Mouse (Mus musculus): ENCODE measurements at regions not wholly inside any gene's neighbourhood (a gene's known extent, or its start where the extent isn't known, plus 50 kb on each side); places are given as distances from the start of the nearest gene placed in this dataset.

- ATAC-seq (ENCODE audit: insufficient read depth, low FRiP score) = no peak
- peak overlapping the region; percentile 34; the same call in 1 of the 2 replicates for H3K4me2 ChIP-seq (ENCODE audit: low read depth, low read length)
These were observed 113.9 kb upstream of the Bmp2 start for GRCm38 (mm10) chr2:133438018-133438417.

GRCm38 (mm10) chr2:133443024-133443423, 108.9 kb upstream of the Bmp2 start:
- Histone ChIP-seq H3K4me1 (ENCODE audit: control insufficient read depth, insufficient read depth, low read length) (no peaks in the 10 kb centered on the region), H3K4me2 (ENCODE audit: low read depth, low read length) (no peak overlapping the region), H3K27me3 (ENCODE audit: control insufficient read depth, insufficient read depth, low read length) (no peaks in the 10 kb centered on the region), H3K27ac (ENCODE audit: low read length) (no peak overlapping the region), H3K36me3 (ENCODE audit: control insufficient read depth, insufficient read depth, low read length) (no peaks in the 10 kb centered on the region), H3K4me3 (replicated peaks; ENCODE audit: low read length) (no peak overlapping the region), H3K9ac (ENCODE audit: low read length) (no peak overlapping the region), H3K9me3 (replicated peaks; ENCODE audit: control insufficient read depth, low read length) (no peaks in the 10 kb centered on the region)
- no peak for ATAC-seq (ENCODE audit: insufficient read depth, low FRiP score)
- 86% methylated on average over 4 of the region's 4 CpGs for WGBS

More at GRCm38 (mm10) chr2:133438018-133438417, 113.9 kb upstream of the Bmp2 start:
- no peak overlapping the region for H3K9ac ChIP-seq (ENCODE audit: low read length)
- WGBS = 58% methylated on average over 4 of the region's 4 CpGs
- no peaks in the 10 kb centered on the region for H3K36me3 ChIP-seq (ENCODE audit: control insufficient read depth, insufficient read depth, low read length)
- H3K4me3 ChIP-seq (replicated peaks; ENCODE audit: low read length) = no peak overlapping the region
- no peaks in the 10 kb centered on the region for H3K9me3 ChIP-seq (replicated peaks; ENCODE audit: control insufficient read depth, low read length)
- no peaks in the 10 kb centered on the region for H3K27me3 ChIP-seq (ENCODE audit: control insufficient read depth, insufficient read depth, low read length)
- no peak overlapping the region for H3K27ac ChIP-seq (ENCODE audit: low read length)
- H3K4me1 ChIP-seq (ENCODE audit: control insufficient read depth, insufficient read depth, low read length) = no peaks in the 10 kb centered on the region

- Histone ChIP-seq H3K36me3 (ENCODE audit: control insufficient read depth, insufficient read depth, low read length) (no peaks in the 10 kb centered on the region), H3K4me3 (replicated peaks; ENCODE audit: low read length) (no peak overlapping the region), H3K9me3 (replicated peaks; ENCODE audit: control insufficient read depth, low read length) (no peaks in the 10 kb centered on the region), H3K27ac (ENCODE audit: low read length) (no peak overlapping the region), H3K4me1 (ENCODE audit: control insufficient read depth, insufficient read depth, low read length) (no peaks in the 10 kb centered on the region), H3K9ac (ENCODE audit: low read length) (no peak overlapping the region), H3K4me2 (ENCODE audit: low read depth, low read length) (no peak overlapping the region), H3K27me3 (ENCODE audit: control insufficient read depth, insufficient read depth, low read length) (no peaks in the 10 kb centered on the region)
- ATAC-seq (ENCODE audit: insufficient read depth, low FRiP score) = no peak
- WGBS = 73% methylated on average over 2 of the region's 2 CpGs
These were observed 108.5 kb upstream of the Bmp2 start for GRCm38 (mm10) chr2:133443490-133443889.

- WGBS = 57% methylated on average over 6 of the region's 6 CpGs
- no peak overlapping the region for H3K4me3 ChIP-seq (replicated peaks; ENCODE audit: low read length)
- H3K9ac ChIP-seq (ENCODE audit: low read length) = no peak overlapping the region
- ATAC-seq (ENCODE audit: insufficient read depth, low FRiP score) = no peak
- no peak overlapping the region for H3K27ac ChIP-seq (ENCODE audit: low read length)
- H3K27me3 ChIP-seq (ENCODE audit: control insufficient read depth, insufficient read depth, low read length) = no peaks in the 10 kb centered on the region
- no peaks in the 10 kb centered on the region for H3K4me1 ChIP-seq (ENCODE audit: control insufficient read depth, insufficient read depth, low read length)
- no peaks in the 10 kb centered on the region for H3K36me3 ChIP-seq (ENCODE audit: control insufficient read depth, insufficient read depth, low read length)
- H3K4me2 ChIP-seq (ENCODE audit: low read depth, low read length) = no peak overlapping the region
- H3K9me3 ChIP-seq (replicated peaks; ENCODE audit: control insufficient read depth, low read length) = no peaks in the 10 kb centered on the region
These were observed 99.0 kb upstream of the Bmp2 start for GRCm38 (mm10) chr2:133452947-133453346.

GRCm38 (mm10) chr2:133455484-133456170, 96.3 kb upstream of the Bmp2 start:
- peak; percentile 94 for ATAC-seq (ENCODE audit: insufficient read depth, low FRiP score)

GRCm38 (mm10) chr2:133456785-133457184, 95.2 kb upstream of the Bmp2 start:
- no peaks in the 10 kb centered on the region for H3K36me3 ChIP-seq (ENCODE audit: control insufficient read depth, insufficient read depth, low read length)
- no peaks in the 10 kb centered on the region for H3K9me3 ChIP-seq (replicated peaks; ENCODE audit: control insufficient read depth, low read length)
- H3K4me2 ChIP-seq (ENCODE audit: low read depth, low read length) = no peak overlapping the region
- no peaks in the 10 kb centered on the region for H3K27me3 ChIP-seq (ENCODE audit: control insufficient read depth, insufficient read depth, low read length)
- 69% methylated on average over 2 of the region's 2 CpGs for WGBS
- H3K4me3 ChIP-seq (replicated peaks; ENCODE audit: low read length) = no peak overlapping the region
- no peak overlapping the region for H3K9ac ChIP-seq (ENCODE audit: low read length)
- ATAC-seq (ENCODE audit: insufficient read depth, low FRiP score) = no peak
- H3K4me1 ChIP-seq (ENCODE audit: control insufficient read depth, insufficient read depth, low read length) = no peaks in the 10 kb centered on the region
- H3K27ac ChIP-seq (ENCODE audit: low read length) = peak overlapping the region; percentile 27; the same call in 1 of the 2 replicates

More at GRCm38 (mm10) chr2:133455484-133456170, 96.3 kb upstream of the Bmp2 start:
- H3K4me1 ChIP-seq (ENCODE audit: control insufficient read depth, insufficient read depth, low read length) = no peaks in the 10 kb centered on the region
- H3K4me3 ChIP-seq (replicated peaks; ENCODE audit: low read length) = no peak overlapping the region
- H3K4me2 ChIP-seq (ENCODE audit: low read depth, low read length) = no peak overlapping the region
- no peaks in the 10 kb centered on the region for H3K9me3 ChIP-seq (replicated peaks; ENCODE audit: control insufficient read depth, low read length)
- H3K9ac ChIP-seq (ENCODE audit: low read length) = no peak overlapping the region
- H3K36me3 ChIP-seq (ENCODE audit: control insufficient read depth, insufficient read depth, low read length) = no peaks in the 10 kb centered on the region
- 52% methylated on average over 7 of the region's 7 CpGs for WGBS
- H3K27me3 ChIP-seq (ENCODE audit: control insufficient read depth, insufficient read depth, low read length) = no peaks in the 10 kb centered on the region
- peak overlapping the region; percentile 77 for H3K27ac ChIP-seq (ENCODE audit: low read length)

GRCm38 (mm10) chr2:133458735-133459134, 93.2 kb upstream of the Bmp2 start:
- Histone ChIP-seq H3K4me3 (replicated peaks; ENCODE audit: low read length) (no peak overlapping the region), H3K4me2 (ENCODE audit: low read depth, low read length) (no peak overlapping the region), H3K9me3 (replicated peaks; ENCODE audit: control insufficient read depth, low read length) (no peaks in the 10 kb centered on the region), H3K27ac (ENCODE audit: low read length) (no peak overlapping the region), H3K36me3 (ENCODE audit: control insufficient read depth, insufficient read depth, low read length) (no peaks in the 10 kb centered on the region), H3K27me3 (ENCODE audit: control insufficient read depth, insufficient read depth, low read length) (no peaks in the 10 kb centered on the region), H3K4me1 (ENCODE audit: control insufficient read depth, insufficient read depth, low read length) (no peaks in the 10 kb centered on the region), H3K9ac (ENCODE audit: low read length) (no peak overlapping the region)
- WGBS = 44% methylated on average over 2 of the region's 2 CpGs
- ATAC-seq (ENCODE audit: insufficient read depth, low FRiP score) = no peak

GRCm38 (mm10) chr2:133460814-133461213, 91.1 kb upstream of the Bmp2 start:
- H3K9ac ChIP-seq (ENCODE audit: low read length) = no peak overlapping the region
- no peak overlapping the region for H3K4me2 ChIP-seq (ENCODE audit: low read depth, low read length)
- ATAC-seq (ENCODE audit: insufficient read depth, low FRiP score) = no peak
- no peaks in the 10 kb centered on the region for H3K36me3 ChIP-seq (ENCODE audit: control insufficient read depth, insufficient read depth, low read length)
- 51% methylated on average over 7 of the region's 7 CpGs for WGBS
- no peaks in the 10 kb centered on the region for H3K27me3 ChIP-seq (ENCODE audit: control insufficient read depth, insufficient read depth, low read length)
- H3K27ac ChIP-seq (ENCODE audit: low read length) = no peak overlapping the region
- H3K4me1 ChIP-seq (ENCODE audit: control insufficient read depth, insufficient read depth, low read length) = no peaks in the 10 kb centered on the region
- no peak overlapping the region for H3K4me3 ChIP-seq (replicated peaks; ENCODE audit: low read length)
- H3K9me3 ChIP-seq (replicated peaks; ENCODE audit: control insufficient read depth, low read length) = no peaks in the 10 kb centered on the region

- Histone ChIP-seq H3K36me3 (ENCODE audit: control insufficient read depth, insufficient read depth, low read length) (no peaks in the 10 kb centered on the region), H3K4me1 (ENCODE audit: control insufficient read depth, insufficient read depth, low read length) (no peaks in the 10 kb centered on the region), H3K27me3 (ENCODE audit: control insufficient read depth, insufficient read depth, low read length) (no peaks in the 10 kb centered on the region), H3K27ac (ENCODE audit: low read length) (no peak overlapping the region), H3K9me3 (replicated peaks; ENCODE audit: control insufficient read depth, low read length) (no peaks in the 10 kb centered on the region), H3K4me2 (ENCODE audit: low read depth, low read length) (no peak overlapping the region), H3K4me3 (replicated peaks; ENCODE audit: low read length) (no peak overlapping the region), H3K9ac (ENCODE audit: low read length) (no peak overlapping the region)
- 74% methylated on average over 2 of the region's 2 CpGs for WGBS
- no peak for ATAC-seq (ENCODE audit: insufficient read depth, low FRiP score)
These were observed 89.6 kb upstream of the Bmp2 start for GRCm38 (mm10) chr2:133462378-133462777.

Measured in stomach, embryonic 16.5 days (tissue).